Mouse (Mus musculus): ENCODE data around the gene Mybpc2.

Mybpc2 gene

DNA sequence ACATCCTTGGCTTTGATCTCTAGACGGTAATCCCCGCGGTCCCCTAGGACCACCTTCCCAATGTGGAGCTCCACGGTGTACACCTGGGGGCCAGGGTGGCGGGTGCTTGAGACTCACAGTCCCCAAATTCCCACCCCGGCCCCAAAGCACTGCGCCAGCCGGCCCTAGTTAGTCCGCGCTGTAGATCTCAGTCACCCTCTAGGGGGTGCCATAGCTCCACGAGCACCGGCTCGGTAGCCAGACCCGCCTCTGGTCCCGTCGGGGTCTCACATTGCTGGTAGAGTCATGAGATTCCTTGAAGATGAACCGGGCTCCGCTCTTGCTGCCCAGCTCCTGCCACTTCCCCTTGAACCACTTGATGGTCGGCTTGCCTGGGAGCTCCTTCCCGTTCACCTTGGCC is 2.7 kb downstream of the Mybpc2 start:
- no peak for DNase-seq

DNA sequence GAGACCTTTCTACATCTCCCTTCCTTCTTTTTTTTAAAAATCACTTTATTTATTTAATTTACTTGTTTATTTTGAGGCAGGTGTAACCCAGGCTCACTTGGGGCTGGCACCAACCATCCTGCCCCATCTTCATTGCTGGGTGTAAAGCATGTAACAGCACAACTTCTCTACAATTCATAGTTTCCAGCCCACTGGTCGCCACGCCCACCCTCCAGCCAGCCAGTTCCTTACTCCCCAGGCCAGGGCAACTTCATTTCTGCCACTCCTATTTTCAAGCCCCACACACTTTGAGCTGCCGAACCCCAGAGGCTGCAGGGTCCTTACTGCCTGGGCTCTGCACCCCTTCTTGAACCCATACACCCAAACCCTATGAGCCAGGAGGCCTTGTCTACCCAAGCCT is 3.5 kb downstream of the Mybpc2 start:
- DNase-seq: no peak

DNA sequence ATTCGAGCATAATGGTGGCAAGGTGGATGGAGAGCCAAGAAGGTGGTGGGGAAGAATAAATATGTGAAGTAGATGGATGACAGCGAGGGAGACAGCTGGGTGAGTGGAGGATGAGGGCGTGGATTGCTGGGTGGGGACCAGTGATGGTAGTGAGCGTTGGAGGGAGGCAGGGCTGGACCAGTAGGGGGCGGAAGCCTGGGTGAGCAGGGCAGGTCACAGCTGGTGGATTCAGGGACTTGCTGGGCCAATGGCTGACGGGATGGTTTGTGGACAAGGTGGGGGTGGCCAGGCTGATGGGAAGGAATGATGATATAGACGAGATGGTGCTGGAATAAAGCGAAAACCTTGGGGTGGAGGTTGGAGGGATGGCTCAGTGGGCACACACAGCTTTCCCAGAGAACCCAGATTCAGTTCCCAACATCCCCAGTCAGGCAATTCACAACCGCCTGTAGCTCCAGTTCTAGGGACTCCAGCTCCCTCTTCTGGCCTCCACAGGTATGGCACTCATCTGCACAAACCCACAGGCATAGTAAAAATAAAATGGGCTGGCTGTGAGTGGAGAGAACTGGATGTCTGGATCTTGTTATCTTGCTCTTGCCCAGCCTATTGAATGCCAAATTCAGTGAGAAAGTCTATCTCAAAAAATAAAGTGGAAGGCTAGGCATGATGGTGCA is 5.1 kb downstream of the Mybpc2 start:
- no peak for DNase-seq

GRCm38 (mm10) chr7:44507491-44507890 is 17.0 kb downstream of the Mybpc2 start:
- no peak for DNase-seq

- peak; percentile 64 for DNase-seq
Measured at GRCm38 (mm10) chr7:44501563-44502115, 22.8 kb downstream of the Mybpc2 start.

DNA sequence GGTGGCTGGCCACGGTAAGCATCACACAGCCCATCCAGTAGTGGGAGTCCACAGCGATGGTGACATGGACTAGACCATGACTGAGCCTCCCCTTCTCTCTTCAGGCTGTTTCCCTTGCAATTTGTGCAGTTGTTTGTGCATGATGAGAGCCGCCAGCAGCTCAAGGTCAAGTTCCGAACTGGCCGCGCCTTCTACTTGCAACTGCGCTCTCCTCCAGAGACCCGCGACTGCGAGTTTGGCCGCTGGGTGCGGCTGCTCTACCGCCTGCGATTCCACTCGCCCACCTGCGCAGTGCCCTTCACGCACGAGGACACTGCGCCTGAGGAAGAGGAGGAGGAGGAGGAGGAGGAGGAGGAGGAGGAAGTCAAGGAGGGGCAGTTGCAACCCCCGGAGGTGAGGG is 24.4 kb downstream of the Mybpc2 start:
- DNase-seq: no peak

GRCm38 (mm10) chr7:44498922-44499321 is 25.5 kb downstream of the Mybpc2 start:
- no peak for DNase-seq

DNA sequence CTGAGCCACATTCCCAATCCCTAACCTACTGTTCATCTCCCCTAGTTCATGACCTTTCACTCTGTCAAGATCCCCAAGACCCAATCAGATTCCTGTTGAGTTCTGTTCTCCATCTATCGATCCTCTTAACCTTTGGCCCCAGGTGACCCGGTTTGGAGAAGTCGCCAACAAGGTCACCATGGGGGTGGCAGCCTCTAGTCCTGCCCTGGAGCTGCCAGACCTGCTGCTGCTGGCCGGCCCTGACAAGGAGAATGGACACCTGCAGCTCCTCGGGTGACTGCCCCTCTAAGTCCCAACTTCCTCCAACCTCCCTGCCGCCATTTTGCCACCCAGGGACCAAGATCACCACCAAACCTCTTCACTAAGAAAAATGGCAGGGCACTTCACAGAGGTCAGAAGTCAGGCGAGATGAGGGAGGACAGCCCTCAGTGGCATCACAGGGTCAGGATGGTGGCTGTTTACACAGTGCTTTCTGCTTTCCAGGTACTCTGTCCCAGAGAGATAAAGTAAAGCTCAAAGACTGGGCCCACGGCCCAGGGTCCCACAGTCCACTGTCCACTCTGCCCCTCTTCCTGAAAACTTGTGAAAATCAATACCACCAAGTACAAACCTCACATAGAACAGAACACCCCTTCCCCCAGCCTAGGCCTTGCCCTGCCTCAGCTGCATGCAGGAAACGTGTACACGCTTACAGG is 26.9 kb downstream of the Mybpc2 start:
- DNase-seq: peak; percentile 68

DNA sequence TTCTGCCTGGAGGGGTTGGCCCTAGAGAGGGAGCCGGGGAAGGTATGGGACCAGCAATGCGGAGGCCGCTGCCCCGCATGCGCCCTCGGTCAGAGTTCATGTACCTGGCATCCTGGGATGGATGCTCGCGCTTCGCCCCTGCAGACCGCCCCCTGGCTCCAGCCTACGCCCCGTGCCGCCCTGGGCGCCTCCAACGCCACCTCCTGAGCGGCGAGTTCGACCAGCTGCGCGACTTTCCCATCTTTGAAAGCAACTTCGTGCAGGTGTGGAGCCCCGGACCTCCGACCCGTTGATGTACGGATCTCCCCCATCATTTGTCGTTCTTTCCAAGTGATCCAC is 27.7 kb downstream of the Mybpc2 start:
- no peak for DNase-seq

DNA sequence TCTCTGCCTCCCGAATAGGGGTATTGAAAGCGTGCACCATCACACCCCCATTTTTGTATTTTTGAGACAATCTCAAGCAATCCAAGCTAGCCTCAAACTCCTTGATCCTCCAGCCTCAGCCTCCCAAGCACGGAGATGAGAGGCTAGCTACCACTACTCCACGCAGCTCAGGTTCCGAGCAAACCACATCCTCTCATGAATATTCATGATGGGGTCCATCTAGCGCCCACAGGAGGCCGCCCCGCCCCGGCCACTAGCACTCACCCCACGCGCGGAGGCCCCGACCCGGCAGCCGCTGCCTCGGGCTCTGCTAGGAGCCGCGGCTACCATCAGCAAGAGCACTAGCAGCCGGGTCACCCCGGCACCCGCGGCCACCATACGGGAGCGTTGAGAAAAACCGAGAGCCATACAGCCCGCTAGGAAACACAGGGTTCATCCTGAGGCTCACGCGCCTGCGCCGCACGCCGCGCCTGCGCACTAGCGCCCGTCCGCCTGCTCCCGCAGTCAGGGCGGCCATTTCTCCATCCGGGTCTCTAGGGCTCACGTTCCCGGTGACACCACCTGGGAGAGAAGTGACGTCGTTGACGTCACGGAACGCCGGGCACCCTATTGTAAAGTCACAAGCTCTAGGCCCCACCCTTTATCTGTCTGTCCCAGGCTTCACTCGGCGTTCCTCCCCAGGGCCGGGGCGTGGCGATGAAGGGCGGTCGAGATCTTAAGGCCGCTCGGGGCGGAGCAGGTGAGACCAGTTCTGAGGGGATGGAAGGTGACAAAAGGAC is 28.3 kb downstream of the Mybpc2 start, which contains the start of the genes Emc10 and Fam71e1:
TSS of gene Emc10 (minus strand) at position 538 of the 779 bp plus-strand sequence.
TSS of gene Fam71e1 (plus strand) at position 590 of the 779 bp plus-strand sequence.
- peak; percentile 99 for DNase-seq

DNA sequence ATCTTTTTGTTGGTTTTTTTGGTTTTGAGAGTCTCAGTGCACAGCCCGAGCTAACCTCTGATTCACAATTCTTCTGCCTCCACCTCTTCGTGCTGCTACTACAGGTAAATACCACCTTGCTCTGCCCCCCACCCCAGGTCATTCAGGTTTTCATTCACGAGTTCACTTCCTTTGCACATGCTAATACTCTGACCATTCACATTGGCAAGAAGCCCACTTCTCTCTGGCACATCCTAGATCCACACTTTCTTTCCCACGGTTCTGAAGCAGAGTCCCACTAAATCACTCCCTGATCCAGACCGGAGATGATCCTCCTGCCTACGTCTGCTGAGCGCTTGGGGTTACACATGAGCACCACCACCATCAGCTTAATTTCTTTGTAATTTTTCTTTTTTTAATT is 29.4 kb downstream of the Mybpc2 start:
- DNase-seq: peak; percentile 51

GRCm38 (mm10) chr7:44494681-44495080 is 29.8 kb downstream of the Mybpc2 start:
- peak; percentile 46 for DNase-seq

- no peak for DNase-seq
Measured at GRCm38 (mm10) chr7:44492166-44492826, 32.2 kb downstream of the Mybpc2 start.

DNA sequence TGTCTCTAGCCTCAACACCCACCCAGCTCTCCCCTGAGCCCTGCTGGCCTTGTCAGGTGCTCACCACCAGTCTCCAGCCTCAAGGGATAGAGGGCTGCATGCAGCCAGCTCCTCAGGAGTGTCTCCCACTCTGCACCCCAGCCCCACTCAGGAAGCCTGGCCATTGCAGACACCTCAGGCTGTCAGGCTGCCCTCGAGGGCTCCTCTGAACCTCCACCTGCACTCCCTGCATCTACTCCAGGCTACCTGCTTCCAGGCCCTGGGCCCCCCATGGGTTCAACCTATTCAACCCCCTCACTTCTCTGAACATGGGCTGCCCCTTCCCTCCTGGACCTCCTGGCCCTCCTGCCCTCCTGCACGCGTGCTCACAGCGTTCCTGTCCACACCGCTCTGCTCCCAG is 33.1 kb downstream of the Mybpc2 start:
- DNase-seq: no peak

GRCm38 (mm10) chr7:44490281-44490680 is 34.2 kb downstream of the Mybpc2 start:
- peak; percentile 32 for DNase-seq

DNA sequence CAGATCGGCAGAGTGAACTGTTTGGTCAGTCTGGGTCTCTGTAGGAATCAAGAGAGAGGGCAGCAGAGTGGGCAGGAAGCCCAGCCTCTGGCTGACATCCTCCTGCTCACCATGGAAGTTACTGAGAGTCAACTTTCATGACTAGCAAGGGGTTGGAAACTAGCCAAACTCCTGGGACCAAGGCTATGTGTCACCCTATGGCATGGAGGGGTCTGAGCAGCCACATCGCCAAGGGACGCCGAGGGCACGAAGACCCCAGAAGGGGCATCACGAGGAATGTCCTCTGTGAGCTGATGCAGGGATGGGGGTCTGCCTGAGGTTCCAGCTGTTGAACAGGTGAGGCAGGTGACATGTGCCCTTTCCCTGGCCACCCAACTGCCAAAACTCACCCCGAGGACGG is 35.9 kb downstream of the Mybpc2 start:
- DNase-seq: peak; percentile 33

- DNase-seq: peak; percentile 9
Measured at GRCm38 (mm10) chr7:44487936-44488335, 36.5 kb downstream of the Mybpc2 start.

GRCm38 (mm10) chr7:44486927-44487575 is 37.4 kb downstream of the Mybpc2 start:
- DNase-seq: peak; percentile 18

GRCm38 (mm10) chr7:44485572-44486195 is 38.8 kb downstream of the Mybpc2 start:
- peak; percentile 16 for DNase-seq

DNA sequence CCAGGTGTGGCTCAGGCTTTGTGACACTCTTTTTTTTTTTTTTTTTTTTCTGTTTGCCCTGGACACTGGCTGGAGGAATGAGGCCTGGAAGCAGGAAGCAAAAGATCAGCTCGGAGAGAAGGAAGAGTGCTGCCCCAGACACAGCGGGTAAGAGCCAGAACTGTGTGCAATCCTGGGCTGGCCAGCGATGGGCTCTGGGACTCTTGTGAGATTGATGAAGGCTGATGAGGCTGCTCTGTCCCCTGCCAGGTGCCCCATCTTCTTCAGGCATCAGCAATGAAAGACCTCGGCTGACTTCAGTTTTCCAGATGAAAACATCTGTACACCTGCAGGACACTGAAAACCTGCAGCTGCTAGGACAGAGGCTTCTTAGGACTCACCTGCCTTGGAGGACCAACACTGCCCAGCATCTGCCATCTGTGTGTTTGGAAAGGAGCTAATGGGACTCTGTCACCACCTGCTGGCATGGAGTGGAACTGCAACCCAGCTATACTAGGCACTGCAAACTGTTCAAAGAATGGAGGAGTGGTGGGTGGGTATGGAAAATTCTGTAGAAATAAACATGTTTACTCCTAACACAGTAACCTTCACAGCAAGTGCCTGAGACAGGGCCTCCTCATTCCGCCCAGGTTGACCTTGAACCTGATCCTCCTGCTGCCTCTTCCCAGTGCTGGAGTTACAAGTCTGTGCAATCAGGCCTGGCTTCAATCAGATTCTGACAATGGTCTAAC is 39.5 kb downstream of the Mybpc2 start:
- peak; percentile 77 for DNase-seq

DNA sequence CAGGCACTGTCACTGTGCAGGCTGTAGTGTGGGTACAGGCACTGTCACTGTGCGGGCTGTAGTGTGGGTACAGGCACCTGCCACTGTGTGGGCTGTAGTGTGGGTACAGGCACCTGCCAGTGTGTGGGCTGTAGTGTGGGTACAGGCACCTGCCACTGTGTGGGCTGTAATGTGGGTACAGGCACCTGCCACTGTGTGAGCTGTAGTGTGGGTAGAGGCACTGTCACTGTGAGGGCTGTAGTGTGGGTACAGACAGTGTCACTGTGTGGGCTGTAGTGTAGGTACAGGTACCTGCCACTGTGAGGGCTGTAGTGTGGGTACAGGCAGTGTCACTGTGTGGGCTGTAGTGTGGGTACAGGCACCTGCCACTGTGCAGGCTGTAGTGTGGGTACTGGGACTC is 40.3 kb downstream of the Mybpc2 start:
- peak; percentile 1 for DNase-seq
